Mouse (Mus musculus) midbrain, embryonic 10.5 days (tissue): ENCODE measurements at regions not wholly inside any gene's neighbourhood (a gene's known extent, or its start where the extent isn't known, plus 50 kb on each side); places are given as distances from the start of the nearest gene placed in this dataset.

Experiments used
- DNase-seq: peaks from one replicate; pipeline ENCODE4 v3.0.0-alpha.2; 2017; ENCODE audit warnings: low spot score
- H3K27ac ChIP-seq: fragments of 300-500 bp; sonication (generic); replicated peaks from 2 replicates; pipeline ENCODE4 v1.5.1; 2016; ENCODE audit warnings: mild to moderate bottlenecking
- H3K27me3 ChIP-seq: fragments of 300-500 bp; sonication (generic); 2 replicates; pipeline ENCODE4 v1.6.1; 2016; ENCODE audit warnings: low read depth, mild to moderate bottlenecking; ENCODE audit not compliant: poor library complexity, severe bottlenecking
- H3K36me3 ChIP-seq: fragments of 300-500 bp; sonication (generic); 2 replicates; pipeline ENCODE4 v1.6.1; 2016; ENCODE audit warnings: mild to moderate bottlenecking, moderate library complexity
- H3K4me1 ChIP-seq: fragments of 300-500 bp; sonication (generic); 2 replicates; pipeline ENCODE4 v1.6.1; 2016
- H3K4me3 ChIP-seq: fragments of 300-500 bp; sonication (generic); 2 replicates; pipeline ENCODE4 v1.5.1; 2016; ENCODE audit warnings: mild to moderate bottlenecking, moderate library complexity
- H3K9me3 ChIP-seq: fragments of 300-500 bp; sonication (generic); replicated peaks from 2 replicates; pipeline ENCODE4 v1.6.1; 2016; ENCODE audit warnings: mild to moderate bottlenecking
- WGBS: fragments of 180-500 bp; shearing (Covaris S2); methylation state at CpG from one replicate; pipeline ENCODE4 v1.1.7; 2016; 5-methylcytosine and 5-hydroxymethylcytosine counted together

GRCm38 (mm10) chr9:46516401-46517130 is 196.8 kb upstream of the 4931429L15Rik start:
- DNase-seq, result no peak
- peaks cover 8% of the 10 kb centered on the region for H3K4me1 ChIP-seq
- no peaks in the 10 kb centered on the region for H3K36me3 ChIP-seq
- H3K9me3 ChIP-seq, result no peaks in the 10 kb centered on the region
- H3K27me3 ChIP-seq, result 0 out of 2 replicates have a peak, but pooled peaks cover 11% of the 10 kb centered on the region
- H3K4me3 ChIP-seq, result no peak overlapping the region
- H3K27ac ChIP-seq, result no peak overlapping the region
- WGBS, result 87% methylated on average over 20 of the region's 20 CpGs

DNA sequence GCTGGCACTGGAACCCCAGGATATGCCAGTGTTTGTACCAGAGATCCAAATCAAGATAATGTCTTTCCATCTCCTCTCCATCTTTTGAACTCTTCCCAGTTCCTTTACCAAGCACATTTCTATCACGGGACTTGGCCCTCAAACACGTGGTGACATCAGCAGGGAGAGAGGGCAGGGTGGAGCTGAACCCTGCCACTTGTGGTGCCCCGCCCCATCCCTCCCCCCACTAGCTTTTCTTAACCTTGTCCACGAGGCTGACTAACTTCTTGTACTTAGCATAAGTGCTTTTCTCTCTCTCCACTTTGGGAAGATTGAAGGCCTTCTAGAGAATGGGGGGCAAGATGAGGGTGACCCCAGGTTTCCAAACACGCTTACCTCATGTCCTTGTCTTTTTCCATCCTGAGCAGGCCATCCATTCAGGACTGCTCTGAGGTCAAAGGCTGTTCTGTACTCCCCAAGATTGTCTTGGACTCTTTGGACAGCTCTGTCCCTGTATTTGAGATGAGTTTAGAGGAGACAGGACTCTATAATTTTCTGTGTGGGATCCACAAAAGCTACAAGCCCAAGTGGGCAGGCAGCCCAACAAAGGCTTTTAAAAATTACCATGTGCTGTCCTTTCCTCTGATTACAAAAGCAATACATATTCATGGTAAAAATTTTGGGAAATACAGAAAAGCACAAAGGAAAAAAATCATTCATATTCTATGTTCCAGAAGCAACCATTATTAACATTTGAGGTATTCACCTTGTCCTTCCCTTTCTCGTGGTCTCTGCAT is 192.7 kb upstream of the 4931429L15Rik start:
- no peak overlapping the region; the same call in 1 of the 2 replicates for H3K27ac ChIP-seq
- no peak overlapping the region for H3K4me3 ChIP-seq
- H3K9me3 ChIP-seq, result no peaks in the 10 kb centered on the region
- H3K27me3 ChIP-seq, result peaks cover 24% of the 10 kb centered on the region; the same call in 1 of the 2 replicates
- H3K4me1 ChIP-seq, result peaks cover 30% of the 10 kb centered on the region
- no peaks in the 10 kb centered on the region for H3K36me3 ChIP-seq
- 81% methylated on average over 6 of the region's 6 CpGs for WGBS
- DNase-seq, result no peak

DNA sequence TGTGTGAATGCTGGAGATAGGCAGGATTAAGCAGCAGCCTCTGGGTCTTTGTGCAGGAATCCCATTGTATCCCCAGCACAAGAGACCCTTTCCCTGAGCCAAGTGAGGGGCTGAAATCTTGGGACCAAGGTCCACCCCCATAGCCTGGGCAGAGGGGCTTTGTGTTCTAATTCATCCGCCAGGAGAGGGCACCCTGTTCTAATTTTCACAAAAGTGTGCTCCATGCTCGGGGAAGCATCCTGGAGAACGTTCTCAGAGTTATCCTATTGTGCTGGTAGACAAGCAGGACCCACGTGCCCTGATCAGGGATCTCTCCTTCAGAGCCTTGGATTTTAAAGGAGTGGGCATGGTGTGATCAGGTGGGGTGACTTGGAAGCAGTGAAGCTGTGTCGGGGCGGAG is 191.5 kb upstream of the 4931429L15Rik start:
- H3K27ac ChIP-seq, result peak overlapping the region; percentile 63

GRCm38 (mm10) chr9:46509896-46510295 is 190.1 kb upstream of the 4931429L15Rik start:
- H3K27me3 ChIP-seq, result peaks cover 21% of the 10 kb centered on the region; the same call in 1 of the 2 replicates
- 0 out of 2 replicates have a peak overlapping the region, but pooled peaks have one; percentile 63 for H3K27ac ChIP-seq
- no peak overlapping the region for H3K4me3 ChIP-seq
- 75% methylated on average over 5 of the region's 5 CpGs for WGBS
- no peaks in the 10 kb centered on the region for H3K36me3 ChIP-seq
- DNase-seq, result no peak
- H3K4me1 ChIP-seq, result peaks cover 26% of the 10 kb centered on the region
- no peaks in the 10 kb centered on the region for H3K9me3 ChIP-seq

More for the DNA sequence above, 191.5 kb upstream of the 4931429L15Rik start:
- DNase-seq, result peak; percentile 41
- 41% methylated on average over 6 of the region's 6 CpGs for WGBS
- Histone ChIP-seq H3K4me1 (peaks cover 25% of the 10 kb centered on the region), H3K27me3 (peaks cover 24% of the 10 kb centered on the region; the same call in 1 of the 2 replicates), H3K4me3 (no peak overlapping the region), H3K36me3 (no peaks in the 10 kb centered on the region), H3K9me3 (no peaks in the 10 kb centered on the region)

GRCm38 (mm10) chr9:46509458-46509857 is 189.7 kb upstream of the 4931429L15Rik start:
- Histone ChIP-seq H3K9me3 (no peaks in the 10 kb centered on the region), H3K27me3 (peaks cover 18% of the 10 kb centered on the region; the same call in 1 of the 2 replicates), H3K36me3 (no peaks in the 10 kb centered on the region), H3K4me3 (no peak overlapping the region), H3K4me1 (peaks cover 31% of the 10 kb centered on the region), H3K27ac (no peak overlapping the region)
- DNase-seq, result no peak
- 20% methylated on average over 5 of the region's 5 CpGs for WGBS

GRCm38 (mm10) chr9:46507036-46507435 is 187.2 kb upstream of the 4931429L15Rik start:
- Histone ChIP-seq H3K4me3 (no peak overlapping the region), H3K9me3 (no peaks in the 10 kb centered on the region), H3K27me3 (peaks cover 27% of the 10 kb centered on the region; the same call in 1 of the 2 replicates), H3K27ac (no peak overlapping the region), H3K36me3 (no peaks in the 10 kb centered on the region), H3K4me1 (peaks cover 48% of the 10 kb centered on the region)
- WGBS, result 79% methylated on average over 4 of the region's 4 CpGs
- no peak for DNase-seq

GRCm38 (mm10) chr9:46504536-46504935 is 184.8 kb upstream of the 4931429L15Rik start:
- Histone ChIP-seq H3K4me3 (no peak overlapping the region), H3K27me3 (peaks cover 25% of the 10 kb centered on the region), H3K4me1 (peaks cover 28% of the 10 kb centered on the region), H3K27ac (peak overlapping the region; percentile 15; the same call in 1 of the 2 replicates), H3K36me3 (no peaks in the 10 kb centered on the region), H3K9me3 (no peaks in the 10 kb centered on the region)
- 77% methylated on average over 12 of the region's 12 CpGs for WGBS
- DNase-seq, result no peak

DNA sequence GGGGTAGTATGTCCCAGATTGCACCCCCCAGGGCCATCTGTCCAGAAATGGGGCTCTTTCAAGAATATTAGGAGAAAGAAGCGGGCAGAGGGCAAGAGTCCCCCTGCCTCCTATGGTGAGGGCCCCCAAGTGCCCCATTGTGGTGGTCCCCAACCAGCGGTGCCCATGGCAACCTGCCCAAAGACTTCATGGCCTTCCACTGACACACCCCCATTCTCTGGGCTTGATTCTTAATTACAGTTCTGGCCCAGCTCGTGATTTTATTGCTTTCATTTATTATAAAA is 184.3 kb upstream of the 4931429L15Rik start:
- Histone ChIP-seq H3K36me3 (no peaks in the 10 kb centered on the region), H3K9me3 (no peaks in the 10 kb centered on the region), H3K27me3 (peaks cover 25% of the 10 kb centered on the region), H3K4me1 (peaks cover 30% of the 10 kb centered on the region), H3K27ac (peak overlapping the region; percentile 60; the same call in 1 of the 2 replicates), H3K4me3 (no peak overlapping the region)
- DNase-seq, result no peak
- WGBS, result 53% methylated on average over 3 of the region's 3 CpGs

- no peaks in the 10 kb centered on the region for H3K9me3 ChIP-seq
- peaks cover 36% of the 10 kb centered on the region for H3K4me1 ChIP-seq
- no peak overlapping the region for H3K4me3 ChIP-seq
- peak; percentile 31 for DNase-seq
- peak overlapping the region; percentile 60; the same call in 1 of the 2 replicates for H3K27ac ChIP-seq
- H3K27me3 ChIP-seq, result peaks cover 25% of the 10 kb centered on the region
- WGBS, result 57% methylated on average over 8 of the region's 8 CpGs
- no peaks in the 10 kb centered on the region for H3K36me3 ChIP-seq
These were observed 183.7 kb upstream of the 4931429L15Rik start for GRCm38 (mm10) chr9:46503321-46504132.

DNA sequence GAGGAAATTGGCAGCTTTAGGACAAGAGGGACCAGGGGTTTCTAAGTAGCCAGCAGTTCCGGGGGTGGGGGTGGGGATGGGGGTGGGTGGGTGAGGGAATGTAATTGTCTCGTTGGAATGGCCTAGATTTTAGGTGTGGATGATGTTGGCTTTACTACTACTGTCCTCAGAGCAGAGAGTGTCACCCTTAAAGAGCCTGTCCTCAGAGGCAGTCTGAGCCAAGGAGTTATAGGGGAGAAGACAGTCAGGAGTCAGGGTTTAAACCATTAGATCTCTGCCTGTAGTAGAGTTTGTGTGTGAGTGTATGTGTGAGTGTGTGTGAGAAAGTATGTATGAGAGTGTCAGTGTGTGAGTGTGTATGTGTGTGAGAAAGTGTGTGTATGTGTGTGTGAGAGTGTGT is 179.6 kb upstream of the 4931429L15Rik start:
- H3K27ac ChIP-seq, result no peak overlapping the region
- no peaks in the 10 kb centered on the region for H3K9me3 ChIP-seq
- no peaks in the 10 kb centered on the region for H3K36me3 ChIP-seq
- no peak for DNase-seq
- H3K4me1 ChIP-seq, result peaks cover 36% of the 10 kb centered on the region
- whole genome bisulfite sequencing, result 35% methylated on average over 2 of the region's 2 CpGs
- H3K27me3 ChIP-seq, result peaks cover 31% of the 10 kb centered on the region
- H3K4me3 ChIP-seq, result no peak overlapping the region

GRCm38 (mm10) chr9:46498861-46499260 is 179.1 kb upstream of the 4931429L15Rik start:
- no peak for DNase-seq
- H3K36me3 ChIP-seq, result no peaks in the 10 kb centered on the region
- 0 out of 2 replicates have a peak overlapping the region, but pooled peaks have one; percentile 17 for H3K27ac ChIP-seq
- H3K9me3 ChIP-seq, result no peaks in the 10 kb centered on the region
- H3K4me1 ChIP-seq, result peaks cover 30% of the 10 kb centered on the region
- H3K27me3 ChIP-seq, result peaks cover 31% of the 10 kb centered on the region
- H3K4me3 ChIP-seq, result no peak overlapping the region
- 41% methylated on average over 5 of the region's 5 CpGs for WGBS

DNA sequence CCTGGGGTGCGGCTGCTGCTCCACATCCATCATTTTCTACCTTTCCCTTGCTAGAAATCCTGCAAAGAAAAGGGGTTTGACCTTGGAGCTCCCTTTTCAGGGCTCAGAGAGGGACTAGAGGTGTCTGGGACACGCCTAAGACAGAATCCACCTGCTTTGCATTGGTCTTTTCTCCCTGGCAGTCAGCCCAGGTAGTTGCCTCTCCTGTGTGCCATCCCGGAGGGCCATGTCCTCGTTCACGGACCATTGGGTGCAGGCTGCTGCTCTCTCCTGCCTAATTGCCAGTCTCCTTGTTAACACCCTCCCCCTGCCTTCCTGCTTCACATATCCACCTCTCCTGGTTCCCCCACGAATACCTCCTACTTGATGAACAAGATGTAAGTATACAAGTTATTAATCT is 175.5 kb upstream of the 4931429L15Rik start:
- H3K4me3 ChIP-seq, result no peak overlapping the region
- H3K27me3 ChIP-seq, result peaks cover 10% of the 10 kb centered on the region
- H3K4me1 ChIP-seq, result peaks cover 17% of the 10 kb centered on the region
- no peak overlapping the region for H3K27ac ChIP-seq
- 85% methylated on average over 6 of the region's 6 CpGs for WGBS
- no peaks in the 10 kb centered on the region for H3K9me3 ChIP-seq
- DNase-seq, result no peak
- H3K36me3 ChIP-seq, result no peaks in the 10 kb centered on the region
